Mouse (Mus musculus) heart, embryonic 16.5 days (tissue): Measurements from ENCODE around the gene Slc30a3. TPM values are rescaled to one million over a fixed set of nuclear protein-coding genes. Genes with fewer than 3 reads are reported as not detected.
"Not testable (repeated sequence)": the region's sequence is repeated elsewhere in the genome, so short reads cannot be mapped to it uniquely, and the experiment has no call there.

Source experiments
- ATAC-seq: fragments of 200-750 bp; cut with Nextera tagmentation; replicated peaks from 2 replicates; pipeline ENCODE4 v1.8.0; 2017; ENCODE audit warnings: moderate number of reproducible peaks; ENCODE audit not compliant: insufficient read depth, low FRiP score; ENCODE audit errors: extremely low read depth
- H3K27ac ChIP-seq: fragments of 300-500 bp; sonication (generic); 2 replicates; pipeline ENCODE4 v1.5.1; 2014; ENCODE audit warnings: mild to moderate bottlenecking, low read length, control low read depth, moderate library complexity
- H3K27me3 ChIP-seq: fragments of 300-500 bp; sonication (generic); 2 replicates; pipeline ENCODE4 v1.6.1; 2014; ENCODE audit warnings: low read length, mixed read lengths; ENCODE audit not compliant: control insufficient read depth, insufficient read depth
- H3K36me3 ChIP-seq: fragments of 300-500 bp; sonication (generic); 2 replicates; pipeline ENCODE4 v1.6.1; 2014; ENCODE audit not compliant: control insufficient read depth, insufficient read depth
- H3K4me1 ChIP-seq: fragments of 300-500 bp; sonication (generic); 2 replicates; pipeline ENCODE4 v1.6.1; 2014; ENCODE audit warnings: low read length, mixed read lengths; ENCODE audit not compliant: control insufficient read depth, insufficient read depth
- H3K4me2 ChIP-seq: fragments of 300-500 bp; sonication (generic); 2 replicates; pipeline ENCODE4 v1.6.1; 2014; ENCODE audit warnings: low read depth, mild to moderate bottlenecking, control low read depth, low read length
- H3K4me3 ChIP-seq: fragments of 300-500 bp; sonication (generic); 2 replicates; pipeline ENCODE4 v1.5.1; 2014; ENCODE audit warnings: mild to moderate bottlenecking, control low read depth, low read length
- H3K9ac ChIP-seq: fragments of 300-500 bp; sonication (generic); 2 replicates; pipeline ENCODE4 v1.6.1; 2014; ENCODE audit warnings: low read length, control low read depth
- H3K9me3 ChIP-seq: fragments of 300-500 bp; sonication (generic); replicated peaks from 2 replicates; pipeline ENCODE4 v1.6.1; 2016; ENCODE audit warnings: low read length; ENCODE audit not compliant: control insufficient read depth
- WGBS: fragments of 180-500 bp; shearing (Covaris S2); extraction: QIAGEN DNeasy Blood & Tissue Kit; methylation state at CpG from one replicate; pipeline ENCODE4 v1.1.7; 2014; 5-methylcytosine and 5-hydroxymethylcytosine counted together
- polyA plus RNA-seq: library from polyadenylated mRNA; unstranded; fragments of >200 nt; fragmentation: Nextera tagmentation; extraction: Ambion mirVana; gene quantifications from 2 replicates; pipeline ENCODE4 v1.2.1, GENCODE M21; 2015

Gene Slc30a3
- polyA plus RNA-seq, 1 experiment from 2014 or later: 0.35 TPM

DNA sequence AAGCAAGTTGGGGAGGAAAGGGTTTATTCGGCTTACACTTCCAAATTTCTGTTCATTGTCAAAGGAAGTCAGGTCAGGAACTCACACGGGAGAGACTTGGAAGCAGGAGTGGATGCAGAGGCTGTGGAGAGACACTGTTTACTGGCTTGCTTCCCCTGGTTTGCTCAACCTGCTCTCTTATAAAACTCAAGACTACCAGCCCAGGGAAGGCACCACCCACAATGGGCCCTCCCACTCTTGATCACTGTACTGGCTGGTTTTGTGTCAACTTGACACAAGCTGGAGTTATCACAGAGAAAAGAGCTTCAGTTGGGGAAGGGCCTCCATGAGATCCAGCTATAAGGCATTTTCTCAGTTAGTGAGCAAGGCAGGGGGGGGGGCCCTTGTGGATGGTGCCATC is 37.0 kb downstream of the Slc30a3 start:
- Histone ChIP-seq H3K4me1 (no peaks in the 10 kb centered on the region), H3K4me2 (no peak overlapping the region), H3K4me3 (no peak overlapping the region), H3K9ac (no peak overlapping the region), H3K27ac (no peak overlapping the region), H3K9me3 (no peaks in the 10 kb centered on the region), H3K36me3 (peaks cover 72% of the 10 kb centered on the region), H3K27me3 (no peaks in the 10 kb centered on the region)
- ATAC-seq: no peak
- 85% methylated on average over 2 of the region's 2 CpGs for WGBS

DNA sequence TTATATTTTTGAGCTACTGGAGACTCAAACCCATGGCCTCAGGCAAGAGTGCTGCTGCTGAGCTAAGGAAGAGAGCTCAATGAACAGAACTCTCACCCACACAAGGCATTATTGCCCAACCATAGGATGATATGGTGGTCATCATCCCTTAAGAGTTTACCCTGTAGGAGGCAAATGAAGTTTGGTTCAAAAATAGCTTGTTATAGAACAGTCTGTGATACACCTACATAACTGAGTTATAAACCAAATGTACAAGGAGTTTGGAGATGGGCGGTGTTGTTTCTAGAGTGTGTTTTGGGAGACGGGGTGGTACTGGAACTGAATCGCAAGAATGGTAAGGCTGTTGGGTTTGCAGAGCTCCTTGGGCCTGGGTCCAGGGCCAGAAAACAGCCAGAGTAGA is 38.2 kb downstream of the Slc30a3 start:
- Histone ChIP-seq H3K9me3 (no peaks in the 10 kb centered on the region), H3K27me3 (no peaks in the 10 kb centered on the region), H3K27ac (no peak overlapping the region), H3K9ac (no peak overlapping the region), H3K36me3 (peaks cover 66% of the 10 kb centered on the region), H3K4me1 (no peaks in the 10 kb centered on the region), H3K4me3 (no peak overlapping the region), H3K4me2 (no peak overlapping the region)
- ATAC-seq: no peak
- 95% methylated on average over 3 of the region's 3 CpGs for WGBS

DNA sequence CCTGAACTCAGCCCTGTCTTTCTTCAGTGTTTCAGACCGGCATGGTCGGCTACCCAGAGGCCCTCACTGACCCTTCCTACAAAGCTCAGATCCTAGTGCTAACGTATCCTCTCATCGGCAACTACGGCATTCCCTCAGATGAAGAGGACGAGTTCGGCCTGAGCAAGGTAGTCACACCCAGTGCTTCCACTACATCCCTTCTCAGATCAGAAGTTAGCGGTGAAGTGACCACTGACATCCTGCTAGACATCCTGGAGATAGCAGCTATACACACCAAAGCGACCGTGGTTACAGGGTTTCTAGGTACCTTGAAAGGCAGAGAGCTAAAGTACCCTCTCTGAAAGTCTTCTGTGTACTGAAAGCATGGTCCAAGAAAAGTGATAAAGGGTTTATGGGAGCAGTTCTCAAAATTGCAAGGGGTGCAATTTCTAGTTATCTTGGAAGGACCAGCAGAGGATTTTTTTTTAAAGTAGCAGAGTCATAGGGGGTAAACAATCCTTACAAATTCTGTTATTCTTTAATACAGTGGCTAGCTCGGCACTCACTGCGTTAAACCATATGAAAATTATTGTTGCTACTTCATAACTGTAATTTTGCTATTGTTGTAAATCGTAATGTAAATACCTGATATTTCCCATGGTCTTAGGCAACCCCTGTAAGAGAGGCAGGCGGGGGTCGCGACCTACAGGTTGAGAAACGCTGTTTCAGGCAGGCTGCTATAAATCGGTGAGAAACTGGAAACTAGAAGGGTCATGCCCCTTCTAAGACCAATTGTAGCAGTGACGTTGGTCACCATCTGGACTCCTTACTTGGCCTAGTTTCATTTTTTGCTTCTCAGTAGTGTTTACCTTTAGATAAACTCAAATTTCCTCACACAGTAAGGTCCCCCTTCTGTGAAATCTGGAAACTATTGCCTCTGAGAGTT is 52.6 kb downstream of the Slc30a3 start:
- H3K9me3 ChIP-seq: no peaks in the 10 kb centered on the region
- peak overlapping the region; percentile 70 for H3K4me3 ChIP-seq
- H3K9ac ChIP-seq: peak overlapping the region; percentile 84
- peaks cover 17% of the 10 kb centered on the region for H3K36me3 ChIP-seq
- H3K27ac ChIP-seq: peak overlapping the region; percentile 59
- WGBS: 27% methylated on average over 19 of the region's 19 CpGs
- H3K4me1 ChIP-seq: peaks cover 12% of the 10 kb centered on the region
- H3K27me3 ChIP-seq: no peaks in the 10 kb centered on the region
- ATAC-seq: no peak
- peak overlapping the region; percentile 95 for H3K4me2 ChIP-seq

DNA sequence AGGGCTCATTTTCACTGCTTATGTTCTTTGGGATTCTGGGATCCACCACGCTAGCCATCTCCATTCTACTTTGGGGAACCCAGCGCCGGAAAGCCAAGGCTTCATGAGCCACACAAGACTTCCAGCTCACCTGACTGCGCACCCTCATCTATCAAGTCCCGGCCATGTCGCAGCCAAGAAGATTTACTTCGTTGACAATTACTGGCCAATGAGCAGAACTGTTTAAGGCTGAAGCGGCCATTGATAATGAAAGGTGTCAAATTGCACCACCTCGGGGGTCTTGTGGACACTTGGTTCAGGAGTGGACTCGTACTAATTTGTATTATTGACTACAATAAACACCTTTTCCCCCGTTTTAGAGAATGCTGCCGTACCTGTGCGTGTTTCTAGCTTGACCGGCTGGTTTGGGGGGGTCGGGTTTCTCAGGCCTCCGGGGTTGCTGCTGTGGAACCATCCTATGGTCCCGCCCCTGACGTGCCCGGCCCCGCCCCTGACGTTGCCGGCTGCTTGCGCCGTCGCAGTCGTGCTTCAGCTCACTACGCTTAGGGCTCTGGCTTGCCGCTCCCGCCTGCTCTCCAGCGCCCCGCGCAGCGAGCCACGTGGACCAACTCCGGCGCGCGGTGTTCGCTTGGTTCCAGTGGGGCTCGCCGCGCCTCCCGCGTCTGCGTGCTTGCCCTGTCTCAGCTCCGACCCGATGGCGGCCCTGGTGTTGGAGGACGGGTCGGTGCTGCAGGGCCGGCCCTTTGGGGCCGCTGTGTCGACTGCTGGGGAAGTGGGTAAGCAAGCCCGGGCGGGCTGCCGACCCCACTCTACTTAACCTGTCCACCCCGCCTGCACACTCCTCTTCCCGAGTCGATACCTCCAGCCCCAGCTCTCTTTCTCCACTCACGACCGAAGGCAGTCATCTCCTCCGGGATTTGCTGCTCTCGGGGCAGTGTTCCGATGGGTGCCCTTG is 53.5 kb downstream of the Slc30a3 start, which contains the start of gene Cad:
Gene Cad (plus strand): TSS at position 520 of the 955 bp plus-strand sequence.
- WGBS: 1% methylated on average over 64 of the region's 64 CpGs
- Histone ChIP-seq H3K4me3 (peak within 1 kb of the TSS; percentile 70), H3K36me3 (peaks cover 13% of the 10 kb centered on the region; the same call in 1 of the 2 replicates), H3K9ac (peak within 1 kb of the TSS; percentile 84), H3K27me3 (no peaks in the 10 kb centered on the region), H3K4me2 (peak within 1 kb of the TSS; percentile 95), H3K27ac (peak within 1 kb of the TSS; percentile 63), H3K9me3 (no peaks in the 10 kb centered on the region), H3K4me1 (peaks cover 14% of the 10 kb centered on the region)
- peak; percentile 98 for ATAC-seq

DNA sequence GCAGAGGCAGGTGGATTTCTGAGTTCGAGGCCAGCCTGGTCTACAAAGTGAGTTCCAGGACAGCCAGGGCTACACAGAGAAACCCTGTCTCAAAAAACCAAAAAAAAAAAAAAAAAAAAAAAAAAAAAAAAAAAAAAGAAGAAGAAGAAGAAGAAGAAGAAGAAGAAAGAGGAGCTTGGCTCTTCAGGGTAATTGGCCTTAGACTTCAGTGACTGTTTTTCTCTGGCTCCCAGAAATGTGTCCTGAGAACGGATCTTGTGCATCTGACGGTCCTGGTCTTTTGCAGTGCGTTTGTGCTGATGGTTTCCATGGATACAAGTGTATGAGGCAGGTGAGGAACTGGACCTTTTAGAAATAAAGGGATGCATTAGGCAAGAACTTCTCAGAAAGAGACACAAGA is 54.3 kb downstream of the Slc30a3 start:
- ATAC-seq, H3K9ac ChIP-seq, H3K36me3 ChIP-seq, H3K9me3 ChIP-seq, H3K27me3 ChIP-seq: not testable (repeated sequence)
- 70% methylated on average over 4 of the region's 4 CpGs for WGBS
- Histone ChIP-seq H3K4me2 (peak overlapping the region; percentile 95), H3K4me3 (peak overlapping the region; percentile 70; the same call in 1 of the 2 replicates), H3K27ac (peak overlapping the region; percentile 63; the same call in 1 of the 2 replicates), H3K4me1 (peaks cover 16% of the 10 kb centered on the region)

- no peak overlapping the region for H3K9ac ChIP-seq
- H3K4me2 ChIP-seq: no peak overlapping the region
- no peaks in the 10 kb centered on the region for H3K9me3 ChIP-seq
- H3K27ac ChIP-seq: no peak overlapping the region
- H3K4me3 ChIP-seq: no peak overlapping the region
- H3K4me1 ChIP-seq: peaks cover 16% of the 10 kb centered on the region
- no peak for ATAC-seq
- H3K27me3 ChIP-seq: no peaks in the 10 kb centered on the region
- 0 out of 2 replicates have a peak, but pooled peaks cover 3% of the 10 kb centered on the region for H3K36me3 ChIP-seq
These were observed 57.6 kb downstream of the Slc30a3 start for GRCm38 (mm10) chr5:31050427-31050826.

DNA sequence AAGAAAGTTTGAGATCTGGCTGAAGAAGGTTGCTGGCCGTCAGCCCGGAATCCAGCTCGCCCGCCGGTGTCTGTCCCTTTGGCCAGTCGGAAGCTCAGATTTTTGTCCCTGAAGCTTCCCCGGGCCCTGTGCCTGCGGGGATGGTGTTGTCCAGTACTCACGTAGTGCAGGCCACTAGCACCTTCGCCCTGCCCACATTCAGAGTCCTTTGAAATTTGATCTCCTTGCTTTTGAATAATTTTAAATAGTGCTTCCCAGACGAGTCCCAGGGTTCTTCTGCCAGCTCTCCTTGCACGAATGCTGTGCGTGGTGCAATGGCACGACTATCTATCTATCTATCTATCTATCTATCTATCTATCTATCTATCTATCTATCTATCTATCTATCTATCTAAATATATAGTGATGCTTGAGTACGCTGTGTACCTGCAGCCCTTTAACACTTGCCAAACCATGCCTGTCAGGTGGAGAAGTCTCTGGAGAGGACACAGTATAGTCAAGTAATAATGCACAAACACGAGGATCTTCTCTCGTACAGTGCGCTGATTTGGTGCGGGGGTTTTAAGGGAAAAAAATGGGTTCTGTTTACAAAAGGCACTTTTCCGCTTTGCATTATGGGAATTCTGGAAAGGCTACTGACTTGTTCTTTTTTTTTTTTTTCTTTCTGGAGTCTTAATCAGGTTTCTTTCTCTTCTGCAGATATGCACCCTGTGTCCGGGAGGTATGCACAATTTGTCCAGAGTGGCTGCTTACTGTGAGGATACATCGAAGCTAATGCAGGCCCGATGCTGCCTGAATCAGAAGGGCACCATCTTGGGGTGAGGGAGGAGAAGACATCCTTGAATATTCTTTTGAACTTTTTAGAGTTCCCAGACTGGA is 59.0 kb downstream of the Slc30a3 start, which contains the start of gene Slc5a6:
Gene Slc5a6 (minus strand): TSS at position 162 of the 879 bp plus-strand sequence.
- WGBS: under 1% methylated on average over 23 of the region's 23 CpGs
- Histone ChIP-seq H3K27me3 (no peaks in the 10 kb centered on the region), H3K9me3 (no peaks in the 10 kb centered on the region), H3K4me2 (peak within 1 kb of the TSS; percentile 90), H3K4me3 (peak within 1 kb of the TSS; percentile 87), H3K9ac (peak within 1 kb of the TSS; percentile 95), H3K36me3 (0 out of 2 replicates have a peak, but pooled peaks cover 3% of the 10 kb centered on the region), H3K27ac (peak within 1 kb of the TSS; percentile 100), H3K4me1 (peaks cover 11% of the 10 kb centered on the region)
- ATAC-seq: peak; percentile 46
